Mouse (Mus musculus) embryonic fibroblast, embryonic 13.5 days (primary cell): ENCODE results near the gene Dnajc3.

ENCODE experiments used
- CTCF ChIP-seq: IDR thresholded peaks from 2 replicates; pipeline ENCODE4 v1.5.1; 2011; ENCODE audit warnings: mild to moderate bottlenecking, control low read depth, low read length, moderate library complexity, borderline replicate concordance; ENCODE audit not compliant: insufficient read depth
- POLR2A ChIP-seq: IDR thresholded peaks from 2 replicates; pipeline ENCODE4 v1.6.1; 2011; ENCODE audit warnings: low read depth, mild to moderate bottlenecking, control low read depth, low read length, moderate library complexity

DNA sequence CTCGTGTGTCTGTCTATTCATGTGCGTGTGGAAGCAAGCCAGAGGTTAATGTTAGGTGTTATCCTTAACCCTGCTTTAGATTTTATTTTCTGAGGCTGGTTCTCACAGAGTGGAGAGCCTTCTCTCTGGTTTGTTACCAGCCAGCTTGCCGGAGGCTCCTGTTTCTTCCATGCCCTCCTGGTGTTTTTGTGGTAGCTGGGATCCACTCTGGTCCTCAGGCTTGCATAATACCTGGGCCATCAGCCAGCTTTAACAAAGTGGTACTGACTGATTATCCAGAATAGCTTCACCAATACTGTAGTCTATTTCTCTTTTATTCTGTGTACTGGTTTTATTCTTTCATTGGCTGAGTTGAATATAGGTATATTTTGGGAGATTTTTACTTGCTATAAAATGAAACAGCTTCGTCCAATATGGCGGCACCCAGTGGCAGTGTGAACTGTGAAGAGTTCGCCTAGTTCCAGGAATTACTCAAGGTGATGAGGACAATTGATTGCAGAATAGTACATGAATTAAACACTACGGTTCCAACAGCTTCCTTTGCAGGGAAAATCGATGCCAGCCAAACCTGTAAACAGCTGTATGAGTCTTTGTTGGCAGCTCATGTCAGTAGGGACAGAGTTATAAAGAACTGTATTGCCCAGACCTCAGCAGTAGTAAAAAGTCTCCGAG lies 14.3 kb downstream of the Dnajc3 start:
- TF ChIP-seq CTCF = no peak
- no peak for TF ChIP-seq POLR2A
